Mouse (Mus musculus) embryo, embryonic 10.5 days (tissue): ENCODE measurements around the gene Dclre1c.

Experiments
- DNase-seq: peaks from one replicate; pipeline ENCODE4 v3.0.0-alpha.2; 2015; ENCODE audit warnings: low spot score

Gene Dclre1c

GRCm38 (mm10) chr2:3475746-3476251, 51.9 kb downstream of the Dclre1c start:
- DNase-seq = peak; percentile 1

GRCm38 (mm10) chr2:3480239-3480638, 56.3 kb downstream of the Dclre1c start:
- DNase-seq = no peak

- no peak for DNase-seq
These were observed 65.9 kb downstream of the Dclre1c start for GRCm38 (mm10) chr2:3489816-3490215.

- no peak for DNase-seq
These were observed 70.0 kb downstream of the Dclre1c start for GRCm38 (mm10) chr2:3493833-3494409.

- DNase-seq = no peak
These were observed 75.6 kb downstream of the Dclre1c start for GRCm38 (mm10) chr2:3499543-3499942.

- DNase-seq = no peak
These were observed 77.0 kb downstream of the Dclre1c start for GRCm38 (mm10) chr2:3500886-3501285.

GRCm38 (mm10) chr2:3512076-3512475, 88.1 kb downstream of the Dclre1c start:
- peak; percentile 83 for DNase-seq

GRCm38 (mm10) chr2:3512552-3513454, 88.9 kb downstream of the Dclre1c start, which contains the start of the genes Gm45902, Hspa14 and Cdnf:
Gm45902 (minus strand) TSS chr2:3512790.
Hspa14 (minus strand) TSS chr2:3512814.
Cdnf (plus strand) TSS chr2:3513030.
- DNase-seq = peak; percentile 99
